Mouse (Mus musculus) neural tube, embryonic 10.5 days (tissue): Measurements from ENCODE around the gene Ccn5.

ENCODE experiments used
- DNase-seq: peaks from one replicate; pipeline ENCODE4 v3.0.0-alpha.2; 2017; ENCODE audit warnings: low spot score; ENCODE audit errors: extremely low spot score

Gene Ccn5

GRCm38 (mm10) chr2:163839519-163839918 is 18.9 kb downstream of the Ccn5 start:
- no peak for DNase-seq

GRCm38 (mm10) chr2:163842043-163842442 is 21.4 kb downstream of the Ccn5 start:
- no peak for DNase-seq

GRCm38 (mm10) chr2:163853461-163853901 is 32.8 kb downstream of the Ccn5 start, which contains the start of gene Kcnk15:
Gene Kcnk15 (plus strand): TSS chr2:163853651.
- peak; percentile 37 for DNase-seq

- DNase-seq, result no peak
Measured at GRCm38 (mm10) chr2:163857233-163857632, 36.6 kb downstream of the Ccn5 start.

GRCm38 (mm10) chr2:163858254-163858947 is 37.7 kb downstream of the Ccn5 start:
- DNase-seq, result peak; percentile 72

GRCm38 (mm10) chr2:163865311-163865710 is 44.6 kb downstream of the Ccn5 start:
- DNase-seq, result no peak

- no peak for DNase-seq
Measured at GRCm38 (mm10) chr2:163866061-163866460, 45.4 kb downstream of the Ccn5 start.

GRCm38 (mm10) chr2:163869783-163870182 is 49.1 kb downstream of the Ccn5 start:
- DNase-seq, result no peak

- no peak for DNase-seq
Measured at GRCm38 (mm10) chr2:163871266-163871665, 50.6 kb downstream of the Ccn5 start.

GRCm38 (mm10) chr2:163871906-163872305 is 51.2 kb downstream of the Ccn5 start:
- DNase-seq, result no peak

- DNase-seq, result no peak
Measured at GRCm38 (mm10) chr2:163874877-163875276, 54.2 kb downstream of the Ccn5 start.

- DNase-seq, result no peak
Measured at GRCm38 (mm10) chr2:163875484-163875883, 54.8 kb downstream of the Ccn5 start.

GRCm38 (mm10) chr2:163876830-163877498 is 56.3 kb downstream of the Ccn5 start:
- DNase-seq, result no peak

- no peak for DNase-seq
Measured at GRCm38 (mm10) chr2:163880891-163881290, 60.2 kb downstream of the Ccn5 start.
